Mouse (Mus musculus) kidney, embryonic 16.5 days (tissue): Measurements from ENCODE around the gene Sema4f. TPM values are rescaled to one million over a fixed set of nuclear protein-coding genes. Genes with fewer than 3 reads are reported as not detected.

Experiments
- ATAC-seq: fragments of 200-750 bp; cut with Nextera tagmentation; 2 replicates; pipeline ENCODE4 v1.8.0; 2017; ENCODE audit warnings: moderate TSS enrichment; ENCODE audit not compliant: low FRiP score, low TSS enrichment
- H3K27ac ChIP-seq: fragments of 300-500 bp; sonication (generic); 2 replicates; pipeline ENCODE4 v1.5.1; 2014; ENCODE audit warnings: low read length
- H3K27me3 ChIP-seq: fragments of 300-500 bp; sonication (generic); 2 replicates; pipeline ENCODE4 v1.6.1; 2014; ENCODE audit warnings: low read length, control low read depth, mixed read lengths; ENCODE audit not compliant: insufficient read depth
- H3K36me3 ChIP-seq: fragments of 300-500 bp; sonication (generic); 2 replicates; pipeline ENCODE4 v1.6.1; 2014; ENCODE audit warnings: low read length, control low read depth, mixed read lengths; ENCODE audit not compliant: insufficient read depth
- H3K4me1 ChIP-seq: fragments of 300-500 bp; sonication (generic); 2 replicates; pipeline ENCODE4 v1.6.1; 2014; ENCODE audit warnings: low read length, control low read depth, mixed read lengths; ENCODE audit not compliant: insufficient read depth
- H3K4me2 ChIP-seq: fragments of 300-500 bp; sonication (generic); replicated peaks from 2 replicates; pipeline ENCODE4 v1.6.1; 2014; ENCODE audit warnings: low read depth, low read length
- H3K4me3 ChIP-seq: fragments of 300-500 bp; sonication (generic); 2 replicates; pipeline ENCODE4 v1.5.1; 2014; ENCODE audit warnings: mild to moderate bottlenecking, low read length
- H3K9ac ChIP-seq: fragments of 300-500 bp; sonication (generic); replicated peaks from 2 replicates; pipeline ENCODE4 v1.6.1; 2014; ENCODE audit warnings: low read length
- H3K9me3 ChIP-seq: fragments of 300-500 bp; sonication (generic); 2 replicates; pipeline ENCODE4 v1.6.1; 2016; ENCODE audit warnings: low read length, control low read depth
- WGBS: fragments of 180-500 bp; shearing (Covaris S2); extraction: QIAGEN DNeasy Blood & Tissue Kit; methylation state at CpG from one replicate; pipeline ENCODE4 v1.1.7; 2014; 5-methylcytosine and 5-hydroxymethylcytosine counted together
- polyA plus RNA-seq: library from polyadenylated mRNA; unstranded; fragments of >200 nt; fragmentation: Nextera tagmentation; extraction: Ambion mirVana; gene quantifications from 2 replicates; pipeline ENCODE4 v1.2.1, GENCODE M21; 2015

The Sema4f gene
- polyA plus RNA-seq, 1 experiment from 2014 or later: 1.6 TPM

DNA sequence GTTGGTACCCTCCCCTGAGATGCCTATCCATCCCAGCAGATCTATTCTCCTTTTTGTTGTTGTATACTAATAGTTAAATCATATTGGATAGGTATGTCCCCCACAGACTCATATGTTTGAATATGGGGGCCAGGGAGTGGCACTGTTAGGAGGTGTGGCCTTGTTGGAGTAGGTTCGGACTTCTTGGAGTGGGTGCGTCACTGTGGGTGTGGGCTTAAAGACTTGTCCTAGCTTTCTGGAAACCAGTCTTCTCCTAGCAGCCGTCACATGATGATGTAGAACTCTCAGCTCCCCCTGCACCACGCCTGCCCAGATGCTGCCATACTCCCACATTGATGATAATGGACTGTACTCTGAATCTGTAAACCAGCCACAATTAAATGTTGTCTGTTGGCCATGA, 41.3 kb downstream of the Sema4f start:
- Histone ChIP-seq H3K4me1 (peaks cover 16% of the 10 kb centered on the region), H3K27me3 (peaks cover 2% of the 10 kb centered on the region; the same call in 1 of the 2 replicates), H3K4me3 (no peak overlapping the region), H3K9ac (no peak overlapping the region), H3K27ac (peak overlapping the region; percentile 56), H3K4me2 (no peak overlapping the region), H3K36me3 (no peaks in the 10 kb centered on the region), H3K9me3 (no peaks in the 10 kb centered on the region)
- ATAC-seq: 0 out of 2 replicates have a peak, but pooled peaks have one; percentile 22
- 43% methylated on average over 4 of the region's 4 CpGs for WGBS

GRCm38 (mm10) chr6:82897311-82897710, 42.3 kb downstream of the Sema4f start:
- no peak overlapping the region for H3K4me2 ChIP-seq
- peaks cover 2% of the 10 kb centered on the region; the same call in 1 of the 2 replicates for H3K27me3 ChIP-seq
- no peak for ATAC-seq
- H3K9me3 ChIP-seq: no peaks in the 10 kb centered on the region
- no peaks in the 10 kb centered on the region for H3K36me3 ChIP-seq
- H3K27ac ChIP-seq: no peak overlapping the region
- peaks cover 16% of the 10 kb centered on the region for H3K4me1 ChIP-seq
- no peak overlapping the region for H3K9ac ChIP-seq
- no peak overlapping the region for H3K4me3 ChIP-seq
- WGBS: 56% methylated on average over 3 of the region's 3 CpGs

GRCm38 (mm10) chr6:82893415-82893814, 46.2 kb downstream of the Sema4f start:
- no peak overlapping the region for H3K9ac ChIP-seq
- H3K27ac ChIP-seq: peak overlapping the region; percentile 73; the same call in 1 of the 2 replicates
- no peak overlapping the region for H3K4me3 ChIP-seq
- WGBS: 19% methylated on average over 3 of the region's 3 CpGs
- ATAC-seq: peak; percentile 72; the same call in 1 of the 2 replicates
- H3K9me3 ChIP-seq: no peaks in the 10 kb centered on the region
- H3K4me1 ChIP-seq: peaks cover 8% of the 10 kb centered on the region
- H3K36me3 ChIP-seq: no peaks in the 10 kb centered on the region
- H3K27me3 ChIP-seq: no peaks in the 10 kb centered on the region; the same call in 1 of the 2 replicates
- H3K4me2 ChIP-seq: no peak overlapping the region

- ATAC-seq: no peak
- Histone ChIP-seq H3K4me3 (no peak overlapping the region), H3K27ac (no peak overlapping the region), H3K9me3 (no peaks in the 10 kb centered on the region), H3K27me3 (no peaks in the 10 kb centered on the region; the same call in 1 of the 2 replicates), H3K36me3 (no peaks in the 10 kb centered on the region), H3K4me1 (no peaks in the 10 kb centered on the region), H3K9ac (no peak overlapping the region), H3K4me2 (no peak overlapping the region)
- WGBS: 65% methylated on average over 2 of the region's 2 CpGs
Observed at GRCm38 (mm10) chr6:82892540-82892939, 47.0 kb downstream of the Sema4f start.

GRCm38 (mm10) chr6:82891488-82891887, 48.1 kb downstream of the Sema4f start:
- H3K4me3 ChIP-seq: no peak overlapping the region
- H3K9ac ChIP-seq: no peak overlapping the region
- no peak overlapping the region for H3K4me2 ChIP-seq
- no peak for ATAC-seq
- whole genome bisulfite sequencing: 46% methylated on average over 6 of the region's 6 CpGs
- H3K9me3 ChIP-seq: no peaks in the 10 kb centered on the region
- H3K4me1 ChIP-seq: no peaks in the 10 kb centered on the region
- H3K36me3 ChIP-seq: no peaks in the 10 kb centered on the region
- no peak overlapping the region for H3K27ac ChIP-seq
- no peaks in the 10 kb centered on the region for H3K27me3 ChIP-seq

- Histone ChIP-seq H3K27me3 (no peaks in the 10 kb centered on the region), H3K9me3 (no peaks in the 10 kb centered on the region), H3K27ac (no peak overlapping the region), H3K4me2 (no peak overlapping the region), H3K36me3 (no peaks in the 10 kb centered on the region), H3K4me3 (no peak overlapping the region), H3K9ac (no peak overlapping the region), H3K4me1 (0 out of 2 replicates have a peak, but pooled peaks cover 4% of the 10 kb centered on the region)
- WGBS: 89% methylated on average over 4 of the region's 4 CpGs
- ATAC-seq: no peak
Observed at GRCm38 (mm10) chr6:82886330-82886729, 53.2 kb downstream of the Sema4f start.

DNA sequence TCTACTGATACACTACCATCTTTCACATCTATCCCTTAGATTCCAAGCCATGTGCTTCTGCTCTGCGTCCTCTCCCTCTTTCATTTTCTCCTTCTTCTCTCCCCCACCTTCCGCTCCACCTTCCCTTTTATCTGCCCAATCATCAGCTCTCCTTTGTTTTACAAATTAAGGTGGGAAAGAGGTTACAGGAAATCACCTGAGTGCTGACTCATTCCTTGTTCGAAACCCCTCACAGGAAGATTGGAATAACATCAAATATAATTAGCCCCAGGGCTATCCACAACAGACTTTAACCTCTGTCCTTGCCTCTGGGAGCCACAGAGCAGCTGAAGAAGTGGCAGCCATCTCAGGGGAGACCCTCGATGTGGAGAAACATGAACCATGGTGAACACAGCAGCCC, 53.7 kb downstream of the Sema4f start:
- no peak for ATAC-seq
- WGBS: 79% methylated on average over 4 of the region's 4 CpGs

GRCm38 (mm10) chr6:82885441-82885840, 54.1 kb downstream of the Sema4f start:
- Histone ChIP-seq H3K27ac (no peak overlapping the region), H3K9ac (no peak overlapping the region), H3K9me3 (no peaks in the 10 kb centered on the region), H3K27me3 (no peaks in the 10 kb centered on the region), H3K4me3 (no peak overlapping the region), H3K4me2 (no peak overlapping the region), H3K4me1 (0 out of 2 replicates have a peak, but pooled peaks cover 5% of the 10 kb centered on the region), H3K36me3 (no peaks in the 10 kb centered on the region)
- no peak for ATAC-seq
- 87% methylated on average over 2 of the region's 2 CpGs for whole genome bisulfite sequencing

More for the DNA sequence above, 53.7 kb downstream of the Sema4f start:
- Histone ChIP-seq H3K4me1 (0 out of 2 replicates have a peak, but pooled peaks cover 5% of the 10 kb centered on the region), H3K9ac (no peak overlapping the region), H3K4me3 (no peak overlapping the region), H3K9me3 (no peaks in the 10 kb centered on the region), H3K27me3 (no peaks in the 10 kb centered on the region), H3K4me2 (no peak overlapping the region), H3K36me3 (no peaks in the 10 kb centered on the region), H3K27ac (no peak overlapping the region)

DNA sequence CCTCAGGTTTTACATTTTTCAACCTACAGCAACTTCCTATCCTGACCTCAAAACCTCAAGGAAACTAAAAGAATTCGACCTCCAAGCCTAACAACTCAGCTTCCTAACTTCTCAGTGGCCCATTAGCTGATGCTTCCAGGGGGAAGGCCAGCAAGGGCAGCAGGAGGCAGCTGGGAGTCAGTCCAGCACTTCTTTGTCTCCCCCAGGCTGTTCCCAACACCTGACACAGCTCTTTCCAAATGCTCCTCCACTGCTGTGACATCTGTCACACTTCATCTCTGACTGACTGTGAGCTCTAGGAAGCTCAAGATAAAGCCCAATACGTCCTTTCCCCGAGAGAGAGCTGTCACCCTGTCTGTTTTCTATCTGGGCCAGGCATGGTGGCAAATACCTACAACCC, 55.0 kb downstream of the Sema4f start:
- Histone ChIP-seq H3K27me3 (no peaks in the 10 kb centered on the region), H3K9me3 (no peaks in the 10 kb centered on the region), H3K4me3 (no peak overlapping the region), H3K4me1 (0 out of 2 replicates have a peak, but pooled peaks cover 5% of the 10 kb centered on the region), H3K27ac (no peak overlapping the region), H3K9ac (no peak overlapping the region), H3K36me3 (no peaks in the 10 kb centered on the region), H3K4me2 (no peak overlapping the region)
- ATAC-seq: no peak
- WGBS: 59% methylated on average over 3 of the region's 3 CpGs

- 21% methylated on average over 21 of the region's 21 CpGs for WGBS
- Histone ChIP-seq H3K36me3 (no peaks in the 10 kb centered on the region), H3K4me3 (no peak overlapping the region), H3K9me3 (no peaks in the 10 kb centered on the region), H3K27ac (no peak overlapping the region), H3K4me2 (peak overlapping the region; percentile 43), H3K27me3 (no peaks in the 10 kb centered on the region), H3K9ac (peak overlapping the region; percentile 56; the same call in 1 of the 2 replicates), H3K4me1 (0 out of 2 replicates have a peak, but pooled peaks cover 5% of the 10 kb centered on the region)
- ATAC-seq: peak; percentile 76
Observed at GRCm38 (mm10) chr6:82881485-82882096, 58.0 kb downstream of the Sema4f start.
